ENCODE assay signal across 21 mouse cellular contexts in the genomic region with DNA sequence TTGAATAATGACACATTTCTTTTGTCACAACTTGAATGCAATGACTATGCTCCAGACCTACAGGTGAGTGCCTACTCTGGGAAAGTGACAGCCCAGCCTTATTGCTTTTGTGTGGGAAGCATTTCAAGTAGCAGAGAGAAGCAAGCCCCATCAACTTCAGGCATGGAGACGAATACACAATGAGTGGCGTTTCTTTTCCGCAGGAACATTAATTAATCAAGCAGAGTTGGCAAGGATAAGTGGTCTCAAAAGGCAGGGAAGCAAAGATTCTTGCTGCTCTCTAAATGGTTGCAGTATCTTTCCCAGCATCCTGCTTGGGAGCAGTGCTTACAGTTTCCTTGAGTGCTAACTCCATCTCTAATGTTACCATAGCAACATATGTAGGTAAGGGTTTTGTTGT.
DNase-seq lines count a peak whose midpoint lies in the region; ATAC-seq lines count a peak whose summit lies in the region.
"Had no signal": no experiment of that assay in that cellular context is flagged by ENCODE, and none has a peak within 500 bp of the region (broad histone marks: within the 10 kb centered on the region; RNA-seq: fewer than 3 reads in every experiment).

No protein-coding gene starts in this region.

- H3K27me3 ChIP-seq in hindbrain, embryonic 13.5 days, result no peaks in the 10 kb centered on the region
- H3K27me3 ChIP-seq in hindbrain, embryonic 11.5 days (ENCODE audit: control insufficient read depth, insufficient read depth, low read length), result no peaks in the 10 kb centered on the region
- no peaks in the 10 kb centered on the region for H3K27me3 ChIP-seq in neural tube, embryonic 14.5 days (ENCODE audit: control insufficient read depth, insufficient read depth, low read length)
- H3K27me3 ChIP-seq in neural tube, embryonic 15.5 days (replicated peaks), result no peaks in the 10 kb centered on the region
- H3K27me3 ChIP-seq in hindbrain, embryonic 16.5 days (replicated peaks; ENCODE audit: control insufficient read depth, insufficient read depth, low read length), result no peaks in the 10 kb centered on the region
- H3K27me3 ChIP-seq: megakaryocyte, embryonic 14.5 days; stomach, embryonic 15.5 days had no signal

- DNase-seq in hindbrain, embryonic 11.5 days (ENCODE audit: low spot score), result no peak
- DNase-seq in cerebellum, adult 18-20 months, result no peak
- DNase-seq in gastrocnemius, postnatal 14 days, result no peak
- no peak for DNase-seq in kidney, postnatal 4 days
- DNase-seq: adrenal gland, postnatal 36 days; cerebellum, adult 9-11 months; heart, adult 18-20 months; heart, postnatal 4 days; lung, adult 18-20 months; right cerebral cortex, postnatal 25 days; thymus, adult 18-20 months had no signal

- no peak overlapping the region for H3K27ac ChIP-seq in hindbrain, embryonic 13.5 days
- H3K27ac ChIP-seq in hindbrain, embryonic 11.5 days (ENCODE audit: low read depth, low read length), result no peak overlapping the region
- no peak overlapping the region for H3K27ac ChIP-seq in neural tube, embryonic 14.5 days (ENCODE audit: low read depth, low read length)
- H3K27ac ChIP-seq in neural tube, embryonic 15.5 days (replicated peaks), result no peak overlapping the region
- H3K27ac ChIP-seq in hindbrain, embryonic 16.5 days (ENCODE audit: low read depth, low read length), result peak overlapping the region; percentile 12; the same call in 1 of the 2 replicates
- H3K27ac ChIP-seq: kidney, postnatal 0 days; limb, embryonic 10.5 days; stomach, embryonic 15.5 days had no signal

- H3K9ac ChIP-seq in hindbrain, embryonic 13.5 days, result no peak overlapping the region
- no peak overlapping the region for H3K9ac ChIP-seq in hindbrain, embryonic 11.5 days (ENCODE audit: low read depth, low read length)
- no peak overlapping the region for H3K9ac ChIP-seq in neural tube, embryonic 14.5 days (replicated peaks; ENCODE audit: low read depth, low read length)
- no peak overlapping the region for H3K9ac ChIP-seq in neural tube, embryonic 15.5 days (replicated peaks)
- H3K9ac ChIP-seq in hindbrain, embryonic 16.5 days (ENCODE audit: low read depth, low read length), result no peak overlapping the region
- H3K9ac ChIP-seq: stomach, embryonic 15.5 days had no signal

- 26% methylated on average over 3 of the region's 3 CpGs for WGBS in hindbrain, embryonic 13.5 days
- whole genome bisulfite sequencing in hindbrain, embryonic 11.5 days, result 55% methylated on average over 3 of the region's 3 CpGs
- WGBS in neural tube, embryonic 14.5 days, result 26% methylated on average over 3 of the region's 3 CpGs
- 17% methylated on average over 3 of the region's 3 CpGs for WGBS in neural tube, embryonic 15.5 days
- 18% methylated on average over 3 of the region's 3 CpGs for WGBS in hindbrain, embryonic 16.5 days

- 0 out of 2 replicates have a peak, but pooled peaks cover 3% of the 10 kb centered on the region for H3K4me1 ChIP-seq in hindbrain, embryonic 13.5 days (replicated peaks)
- no peaks in the 10 kb centered on the region for H3K4me1 ChIP-seq in hindbrain, embryonic 11.5 days (replicated peaks; ENCODE audit: control insufficient read depth, insufficient read depth, low read length)
- 0 out of 2 replicates have a peak, but pooled peaks cover 2% of the 10 kb centered on the region for H3K4me1 ChIP-seq in neural tube, embryonic 14.5 days (ENCODE audit: control insufficient read depth, insufficient read depth, low read length)
- H3K4me1 ChIP-seq in neural tube, embryonic 15.5 days, result peaks cover 4% of the 10 kb centered on the region; the same call in 1 of the 2 replicates
- H3K4me1 ChIP-seq in hindbrain, embryonic 16.5 days (ENCODE audit: control insufficient read depth, insufficient read depth, low read depth, low read length), result peaks cover 6% of the 10 kb centered on the region
- H3K4me1 ChIP-seq: limb, embryonic 10.5 days; megakaryocyte, embryonic 14.5 days; stomach, embryonic 15.5 days had no signal

- no peaks in the 10 kb centered on the region for H3K9me3 ChIP-seq in hindbrain, embryonic 13.5 days
- no peaks in the 10 kb centered on the region for H3K9me3 ChIP-seq in hindbrain, embryonic 11.5 days (ENCODE audit: control insufficient read depth, low read length)
- H3K9me3 ChIP-seq in neural tube, embryonic 14.5 days (ENCODE audit: control insufficient read depth, low read length), result no peaks in the 10 kb centered on the region
- no peaks in the 10 kb centered on the region for H3K9me3 ChIP-seq in neural tube, embryonic 15.5 days (replicated peaks)
- no peaks in the 10 kb centered on the region for H3K9me3 ChIP-seq in hindbrain, embryonic 16.5 days (ENCODE audit: control insufficient read depth, low read length)
- H3K9me3 ChIP-seq: limb, embryonic 10.5 days; megakaryocyte, embryonic 14.5 days; stomach, embryonic 15.5 days had no signal

- intact Hi-C loops in gastrocnemius, postnatal 14 days (cut with DNase I; ENCODE audit: low total_unique reads), result no loop called here

- H3K4me3 ChIP-seq in hindbrain, embryonic 13.5 days, result no peak overlapping the region
- H3K4me3 ChIP-seq in hindbrain, embryonic 11.5 days (ENCODE audit: low read depth, low read length), result no peak overlapping the region
- no peak overlapping the region for H3K4me3 ChIP-seq in neural tube, embryonic 14.5 days (ENCODE audit: low read depth, low read length)
- H3K4me3 ChIP-seq in neural tube, embryonic 15.5 days (replicated peaks), result no peak overlapping the region
- no peak overlapping the region for H3K4me3 ChIP-seq in hindbrain, embryonic 16.5 days (ENCODE audit: low read length)
- H3K4me3 ChIP-seq: limb, embryonic 10.5 days; megakaryocyte, embryonic 14.5 days; stomach, embryonic 15.5 days had no signal

- ATAC-seq in hindbrain, embryonic 13.5 days (ENCODE audit: low FRiP score), result peak; percentile 57; the same call in 1 of the 2 replicates
- ATAC-seq in hindbrain, embryonic 11.5 days (ENCODE audit: low FRiP score), result no peak
- ATAC-seq in neural tube, embryonic 14.5 days (ENCODE audit: low read depth), result peak; percentile 73; the same call in 1 of the 2 replicates
- ATAC-seq in neural tube, embryonic 15.5 days (ENCODE audit: low FRiP score), result no peak
- ATAC-seq in hindbrain, embryonic 16.5 days, result peak; percentile 87
- ATAC-seq: intestine, embryonic 16.5 days had no signal

- no peak overlapping the region for H3K4me2 ChIP-seq in hindbrain, embryonic 13.5 days
- no peak overlapping the region for H3K4me2 ChIP-seq in hindbrain, embryonic 11.5 days (replicated peaks; ENCODE audit: low read depth, low read length)
- H3K4me2 ChIP-seq in neural tube, embryonic 14.5 days (ENCODE audit: low read depth, low read length), result no peak overlapping the region
- no peak overlapping the region for H3K4me2 ChIP-seq in neural tube, embryonic 15.5 days
- H3K4me2 ChIP-seq in hindbrain, embryonic 16.5 days (ENCODE audit: low read length), result no peak overlapping the region
- H3K4me2 ChIP-seq: liver, embryonic 11.5 days; stomach, embryonic 15.5 days had no signal

- no peaks in the 10 kb centered on the region for H3K36me3 ChIP-seq in hindbrain, embryonic 13.5 days
- H3K36me3 ChIP-seq in hindbrain, embryonic 11.5 days (ENCODE audit: control insufficient read depth, insufficient read depth, low read length), result no peaks in the 10 kb centered on the region
- H3K36me3 ChIP-seq in neural tube, embryonic 14.5 days (ENCODE audit: control insufficient read depth, insufficient read depth, low read length), result no peaks in the 10 kb centered on the region
- no peaks in the 10 kb centered on the region for H3K36me3 ChIP-seq in neural tube, embryonic 15.5 days
- no peaks in the 10 kb centered on the region for H3K36me3 ChIP-seq in hindbrain, embryonic 16.5 days (ENCODE audit: control insufficient read depth, insufficient read depth, low read length)
- H3K36me3 ChIP-seq: limb, embryonic 10.5 days; stomach, embryonic 15.5 days had no signal

Comparison
In these comparisons a context has a peak if more than half of its experiments do, and no peak if none do; other contexts are left out.
1. ATAC-seq: peak in hindbrain, embryonic 13.5 days (single experiment), neural tube, embryonic 14.5 days (single experiment) and hindbrain, embryonic 16.5 days (single experiment); none in hindbrain, embryonic 11.5 days (single experiment) and neural tube, embryonic 15.5 days (single experiment).